Mouse (Mus musculus): ENCODE results near the gene Rsad1. TPM values are rescaled to one million over a fixed set of nuclear protein-coding genes. Genes with fewer than 3 reads are reported as not detected.

The Rsad1 gene
- polyA plus RNA-seq, 1 experiment from 2014 or later: 12.3 TPM

DNA sequence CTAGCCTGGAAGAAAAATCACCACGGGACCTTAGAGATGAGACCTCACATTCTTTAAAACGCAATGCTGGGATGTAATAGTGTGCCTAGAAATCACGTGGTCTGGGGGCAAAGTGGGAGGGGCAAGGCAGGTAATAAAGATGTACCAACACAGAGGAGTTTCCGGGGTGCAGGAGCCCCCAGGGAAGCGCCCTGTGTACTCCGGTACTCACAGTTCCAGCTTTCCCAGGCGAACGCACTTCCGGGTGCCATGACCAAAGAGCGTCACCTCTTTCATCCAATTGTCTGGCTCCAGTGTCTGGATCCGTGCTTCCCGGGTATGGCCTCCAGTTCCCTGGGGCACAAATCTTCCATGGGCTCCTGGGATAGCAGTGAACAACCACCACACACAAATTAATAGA lies 5.7 kb downstream of the Rsad1 start:
- Histone ChIP-seq H3K36me3 (ENCODE audit: control insufficient read depth, insufficient read depth, low read length) (no peaks in the 10 kb centered on the region), H3K4me3 (ENCODE audit: low read depth, low read length) (no peak overlapping the region), H3K27ac (ENCODE audit: low read depth, low read length) (no peak overlapping the region), H3K4me1 (ENCODE audit: control insufficient read depth, insufficient read depth, low read length) (peaks cover 5% of the 10 kb centered on the region), H3K27me3 (ENCODE audit: control insufficient read depth, insufficient read depth, low read length) (no peaks in the 10 kb centered on the region), H3K9ac (replicated peaks; ENCODE audit: low read depth, low read length) (no peak overlapping the region), H3K9me3 (ENCODE audit: control insufficient read depth, low read length) (no peaks in the 10 kb centered on the region), H3K4me2 (ENCODE audit: low read depth, low read length) (no peak overlapping the region)
- WGBS: 82% methylated on average over 12 of the region's 12 CpGs
- ATAC-seq (ENCODE audit: low read depth): no peak

DNA sequence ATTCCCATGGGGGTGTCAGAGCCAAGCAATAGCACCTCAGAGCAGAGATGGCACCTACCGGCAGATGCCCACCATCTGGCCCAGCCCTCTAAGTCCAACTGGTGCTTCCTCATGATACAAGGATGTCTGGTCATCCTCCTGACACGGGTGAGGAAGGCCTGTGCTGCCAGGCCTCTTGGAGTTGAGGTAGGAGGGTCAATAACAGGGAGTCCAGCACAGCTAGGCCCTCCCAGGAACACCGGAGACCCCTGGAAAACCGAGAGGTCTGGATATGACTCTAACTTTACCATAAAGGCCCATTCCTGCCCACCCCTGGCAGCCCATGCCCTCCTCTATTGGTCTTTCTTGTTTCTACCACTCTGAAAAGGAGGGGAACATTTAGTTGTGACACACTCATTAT lies 6.7 kb downstream of the Rsad1 start:
- WGBS: 87% methylated on average over 4 of the region's 4 CpGs
- Histone ChIP-seq H3K27ac (ENCODE audit: low read depth, low read length) (no peak overlapping the region), H3K4me1 (ENCODE audit: control insufficient read depth, insufficient read depth, low read length) (no peaks in the 10 kb centered on the region)

DNA sequence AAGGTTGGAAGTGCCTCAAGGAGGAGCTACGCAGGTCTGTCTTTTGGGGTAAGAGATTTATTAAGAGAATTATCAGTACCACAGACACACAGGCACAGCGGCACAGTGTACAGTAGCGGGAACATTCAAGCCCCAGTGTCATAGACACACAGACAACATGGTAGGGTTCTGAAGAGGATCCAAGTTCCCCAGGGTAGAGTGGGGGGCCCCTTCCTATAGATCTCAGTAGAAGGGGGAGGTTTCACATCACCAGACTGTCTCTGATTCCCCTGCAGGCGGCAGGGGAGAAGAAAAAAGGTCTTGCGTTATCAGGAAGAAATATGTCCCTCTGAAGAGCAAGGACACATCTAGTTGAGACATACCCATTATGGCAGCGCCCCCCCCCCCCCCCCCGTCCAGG lies 9.3 kb downstream of the Rsad1 start:
- WGBS: 78% methylated on average over 7 of the region's 7 CpGs

More for the DNA sequence above, 6.7 kb downstream of the Rsad1 start:
- no peaks in the 10 kb centered on the region for H3K9me3 ChIP-seq (ENCODE audit: control insufficient read depth, low read length)
- no peak overlapping the region for H3K9ac ChIP-seq (replicated peaks; ENCODE audit: low read depth, low read length)
- H3K27me3 ChIP-seq (ENCODE audit: control insufficient read depth, insufficient read depth, low read length): no peaks in the 10 kb centered on the region
- H3K4me3 ChIP-seq (ENCODE audit: low read depth, low read length): no peak overlapping the region
- no peak for ATAC-seq (ENCODE audit: low read depth)
- no peak overlapping the region for H3K4me2 ChIP-seq (ENCODE audit: low read depth, low read length)
- no peaks in the 10 kb centered on the region for H3K36me3 ChIP-seq (ENCODE audit: control insufficient read depth, insufficient read depth, low read length)

DNA sequence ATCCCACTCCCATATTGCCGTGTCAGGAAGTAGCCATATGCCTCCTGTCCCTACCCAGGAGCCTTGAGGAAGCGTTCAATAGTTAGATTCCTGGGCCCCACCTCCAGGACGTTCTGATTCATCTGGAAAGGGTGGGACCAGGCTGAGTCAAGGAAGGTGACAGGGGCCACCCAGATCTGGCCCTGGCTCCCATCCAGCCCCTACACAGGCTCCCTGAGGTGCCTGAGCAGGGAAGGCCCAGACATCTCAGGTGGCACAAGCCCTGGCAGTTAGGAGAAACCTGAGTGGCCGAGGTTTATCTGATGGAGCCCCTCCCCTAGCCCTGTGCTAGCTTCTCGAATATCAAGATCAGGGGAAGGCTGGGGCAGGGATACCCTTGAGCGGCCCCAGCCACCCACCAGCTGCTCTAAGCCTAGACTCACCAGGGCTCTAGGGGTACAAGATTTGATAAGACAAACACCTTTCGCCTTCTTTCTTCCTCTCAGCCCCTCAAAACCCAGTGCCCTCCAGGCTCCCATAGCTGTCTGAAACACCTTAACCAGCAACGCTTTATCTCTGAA lies 10.2 kb downstream of the Rsad1 start:
- H3K27me3 ChIP-seq (ENCODE audit: control insufficient read depth, insufficient read depth, low read length): no peaks in the 10 kb centered on the region
- 71% methylated on average over 8 of the region's 8 CpGs for WGBS

More for the DNA sequence above, 9.3 kb downstream of the Rsad1 start:
- H3K4me1 ChIP-seq (ENCODE audit: control insufficient read depth, insufficient read depth, low read length): no peaks in the 10 kb centered on the region
- H3K9me3 ChIP-seq (ENCODE audit: control insufficient read depth, low read length): no peaks in the 10 kb centered on the region
- H3K4me2 ChIP-seq (ENCODE audit: low read depth, low read length): no peak overlapping the region
- H3K36me3 ChIP-seq (ENCODE audit: control insufficient read depth, insufficient read depth, low read length): no peaks in the 10 kb centered on the region
- no peak overlapping the region for H3K4me3 ChIP-seq (ENCODE audit: low read depth, low read length)
- H3K27me3 ChIP-seq (ENCODE audit: control insufficient read depth, insufficient read depth, low read length): no peaks in the 10 kb centered on the region
- ATAC-seq (ENCODE audit: low read depth): no peak
- no peak overlapping the region for H3K9ac ChIP-seq (replicated peaks; ENCODE audit: low read depth, low read length)
- no peak overlapping the region for H3K27ac ChIP-seq (ENCODE audit: low read depth, low read length)

DNA sequence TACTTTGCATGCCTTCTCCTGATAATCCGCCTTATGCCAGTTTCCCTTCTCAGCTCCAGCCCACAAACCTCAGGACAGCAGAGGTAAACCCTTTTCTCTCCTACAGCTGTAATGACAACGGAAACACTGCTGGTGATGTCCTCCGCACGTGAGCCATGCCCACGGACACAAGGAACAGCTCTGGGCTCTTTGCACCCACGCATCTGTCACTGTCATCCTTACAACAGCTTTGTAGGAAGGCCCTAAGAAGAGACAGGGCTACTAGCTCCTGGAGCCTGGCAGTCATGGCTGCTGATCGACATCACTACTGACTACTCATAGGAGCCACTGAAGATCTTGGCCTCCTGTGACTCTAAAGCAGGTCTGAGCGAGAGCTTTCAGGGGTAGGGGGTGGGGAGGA lies 15.9 kb downstream of the Rsad1 start:
- Histone ChIP-seq H3K27me3 (ENCODE audit: control insufficient read depth, insufficient read depth, low read length) (no peaks in the 10 kb centered on the region), H3K4me1 (ENCODE audit: control insufficient read depth, insufficient read depth, low read length) (no peaks in the 10 kb centered on the region), H3K27ac (ENCODE audit: low read depth, low read length) (no peak overlapping the region), H3K9me3 (ENCODE audit: control insufficient read depth, low read length) (no peaks in the 10 kb centered on the region), H3K4me2 (ENCODE audit: low read depth, low read length) (no peak overlapping the region), H3K36me3 (ENCODE audit: control insufficient read depth, insufficient read depth, low read length) (no peaks in the 10 kb centered on the region), H3K9ac (replicated peaks; ENCODE audit: low read depth, low read length) (no peak overlapping the region), H3K4me3 (ENCODE audit: low read depth, low read length) (no peak overlapping the region)
- WGBS: 78% methylated on average over 8 of the region's 8 CpGs
- ATAC-seq (ENCODE audit: low read depth): no peak

More for the DNA sequence above, 10.2 kb downstream of the Rsad1 start:
- H3K4me1 ChIP-seq (ENCODE audit: control insufficient read depth, insufficient read depth, low read length): no peaks in the 10 kb centered on the region
- no peak overlapping the region for H3K9ac ChIP-seq (replicated peaks; ENCODE audit: low read depth, low read length)
- no peak overlapping the region for H3K4me2 ChIP-seq (ENCODE audit: low read depth, low read length)
- no peaks in the 10 kb centered on the region for H3K9me3 ChIP-seq (ENCODE audit: control insufficient read depth, low read length)
- no peak overlapping the region for H3K27ac ChIP-seq (ENCODE audit: low read depth, low read length)
- no peak overlapping the region for H3K4me3 ChIP-seq (ENCODE audit: low read depth, low read length)
- no peak for ATAC-seq (ENCODE audit: low read depth)
- H3K36me3 ChIP-seq (ENCODE audit: control insufficient read depth, insufficient read depth, low read length): no peaks in the 10 kb centered on the region

DNA sequence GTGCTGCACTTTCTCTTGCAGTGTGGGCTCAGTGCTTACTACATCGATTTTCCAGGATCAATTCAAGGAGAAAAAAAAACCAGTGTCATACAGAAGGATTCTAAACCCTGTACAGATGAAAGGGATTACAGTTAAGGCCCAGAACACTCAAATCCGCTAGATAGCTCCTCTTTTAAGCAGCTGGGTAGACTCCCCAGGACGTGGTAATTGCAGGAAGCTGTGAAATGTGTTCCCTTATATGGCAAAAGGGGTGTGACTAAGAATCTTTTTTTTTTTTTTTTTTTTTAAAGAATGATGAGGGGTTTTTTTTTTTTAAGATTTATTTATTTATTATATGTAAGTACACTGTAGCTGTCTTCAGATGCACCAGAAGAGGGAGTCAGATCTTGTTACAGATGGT lies 20.2 kb downstream of the Rsad1 start:
- no peaks in the 10 kb centered on the region for H3K9me3 ChIP-seq (ENCODE audit: control insufficient read depth, low read length)
- 52% methylated on average over 3 of the region's 3 CpGs for WGBS
- no peaks in the 10 kb centered on the region for H3K27me3 ChIP-seq (ENCODE audit: control insufficient read depth, insufficient read depth, low read length)
- no peaks in the 10 kb centered on the region for H3K4me1 ChIP-seq (ENCODE audit: control insufficient read depth, insufficient read depth, low read length)
- no peaks in the 10 kb centered on the region for H3K36me3 ChIP-seq (ENCODE audit: control insufficient read depth, insufficient read depth, low read length)
- H3K9ac ChIP-seq (replicated peaks; ENCODE audit: low read depth, low read length): no peak overlapping the region
- no peak overlapping the region for H3K4me2 ChIP-seq (ENCODE audit: low read depth, low read length)
- ATAC-seq (ENCODE audit: low read depth): no peak
- no peak overlapping the region for H3K27ac ChIP-seq (ENCODE audit: low read depth, low read length)
- no peak overlapping the region for H3K4me3 ChIP-seq (ENCODE audit: low read depth, low read length)

DNA sequence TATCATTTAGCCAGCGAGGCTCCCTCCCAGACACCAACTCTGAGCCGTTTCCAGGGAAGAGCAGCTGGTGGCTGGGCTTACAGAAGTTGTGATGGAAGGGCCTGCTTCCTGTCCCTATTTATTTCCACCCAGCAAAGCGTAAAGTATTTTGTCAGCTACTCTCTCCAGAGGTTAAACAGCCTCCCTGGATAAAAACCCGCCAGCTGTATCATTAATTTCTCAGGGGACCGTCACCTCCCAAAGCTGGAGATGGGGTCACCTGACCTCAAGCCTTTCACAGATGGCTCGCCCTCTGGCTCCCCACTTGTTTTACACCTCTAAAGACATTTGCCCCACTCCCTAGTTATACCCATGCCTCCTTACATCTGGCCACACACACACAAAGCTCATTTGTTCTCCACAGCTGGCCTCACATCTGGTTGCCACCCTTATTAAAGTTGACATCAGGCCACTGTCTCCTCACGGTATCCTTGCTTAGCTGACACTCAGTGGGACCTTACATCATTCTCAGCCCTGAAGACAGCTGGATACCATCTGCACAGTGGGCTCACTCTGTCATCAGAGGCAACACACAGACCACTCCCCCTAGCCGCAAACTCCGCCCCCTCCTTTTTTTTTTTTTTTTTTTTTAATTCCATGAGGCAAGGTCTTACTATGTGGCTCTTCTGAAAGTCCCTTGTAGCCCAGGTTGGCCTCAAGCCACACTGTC lies 22.7 kb downstream of the Rsad1 start:
- H3K9me3 ChIP-seq (ENCODE audit: control insufficient read depth, low read length): no peaks in the 10 kb centered on the region
- H3K27me3 ChIP-seq (ENCODE audit: control insufficient read depth, insufficient read depth, low read length): no peaks in the 10 kb centered on the region
- H3K4me3 ChIP-seq (ENCODE audit: low read depth, low read length): no peak overlapping the region
- no peak overlapping the region for H3K27ac ChIP-seq (ENCODE audit: low read depth, low read length)
- no peaks in the 10 kb centered on the region for H3K36me3 ChIP-seq (ENCODE audit: control insufficient read depth, insufficient read depth, low read length)
- no peaks in the 10 kb centered on the region for H3K4me1 ChIP-seq (ENCODE audit: control insufficient read depth, insufficient read depth, low read length)
- ATAC-seq (ENCODE audit: low read depth): no peak
- no peak overlapping the region for H3K9ac ChIP-seq (replicated peaks; ENCODE audit: low read depth, low read length)
- 47% methylated on average over 9 of the region's 9 CpGs for WGBS
- H3K4me2 ChIP-seq (ENCODE audit: low read depth, low read length): no peak overlapping the region

DNA sequence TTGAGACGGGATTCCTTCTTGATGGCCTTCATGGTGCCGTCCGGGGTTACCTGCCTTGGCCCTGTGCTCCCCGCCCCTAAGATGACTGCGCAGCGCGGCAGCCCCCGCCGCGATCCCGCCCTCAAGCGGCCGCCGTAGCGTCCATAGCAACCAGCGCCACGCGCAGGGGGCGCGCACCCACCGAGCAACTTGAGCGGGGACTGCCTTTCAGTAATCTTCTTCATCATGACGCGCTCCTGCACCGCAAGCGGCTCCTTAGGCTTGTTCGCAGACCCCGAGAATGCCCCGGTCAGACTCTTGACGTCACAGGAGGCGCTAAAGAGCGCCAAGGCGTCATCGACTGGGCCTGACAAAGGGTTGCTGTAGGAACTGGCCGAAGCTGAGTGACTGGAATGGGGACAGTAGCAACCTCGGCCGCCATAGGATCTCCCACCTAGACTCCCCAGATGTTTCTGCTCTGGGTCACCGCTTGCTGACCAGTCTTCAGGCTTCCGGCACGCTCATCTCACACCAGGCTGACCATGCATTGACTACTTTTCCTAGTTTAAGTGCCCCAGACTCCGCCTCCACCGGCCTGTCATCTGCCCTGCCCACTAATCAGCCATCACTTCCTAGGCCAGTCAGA lies 27.7 kb downstream of the Rsad1 start, which contains the start of gene Mycbpap:
Gene Mycbpap (minus strand): TSS at position 524 of the 625 bp plus-strand sequence.
- no peaks in the 10 kb centered on the region for H3K36me3 ChIP-seq (ENCODE audit: control insufficient read depth, insufficient read depth, low read length)
- H3K9ac ChIP-seq (replicated peaks; ENCODE audit: low read depth, low read length): peak within 1 kb of the TSS; percentile 59
- no peaks in the 10 kb centered on the region for H3K9me3 ChIP-seq (ENCODE audit: control insufficient read depth, low read length)
- peak within 1 kb of the TSS; percentile 93 for H3K4me2 ChIP-seq (ENCODE audit: low read depth, low read length)
- H3K27me3 ChIP-seq (ENCODE audit: control insufficient read depth, insufficient read depth, low read length): no peaks in the 10 kb centered on the region
- no peaks in the 10 kb centered on the region for H3K4me1 ChIP-seq (ENCODE audit: control insufficient read depth, insufficient read depth, low read length)
- 1% methylated on average over 42 of the region's 42 CpGs for WGBS
- peak within 1 kb of the TSS; percentile 43 for H3K4me3 ChIP-seq (ENCODE audit: low read depth, low read length)
- peak; percentile 72 for ATAC-seq (ENCODE audit: low read depth)
- no peak within 1 kb of the TSS for H3K27ac ChIP-seq (ENCODE audit: low read depth, low read length)

DNA sequence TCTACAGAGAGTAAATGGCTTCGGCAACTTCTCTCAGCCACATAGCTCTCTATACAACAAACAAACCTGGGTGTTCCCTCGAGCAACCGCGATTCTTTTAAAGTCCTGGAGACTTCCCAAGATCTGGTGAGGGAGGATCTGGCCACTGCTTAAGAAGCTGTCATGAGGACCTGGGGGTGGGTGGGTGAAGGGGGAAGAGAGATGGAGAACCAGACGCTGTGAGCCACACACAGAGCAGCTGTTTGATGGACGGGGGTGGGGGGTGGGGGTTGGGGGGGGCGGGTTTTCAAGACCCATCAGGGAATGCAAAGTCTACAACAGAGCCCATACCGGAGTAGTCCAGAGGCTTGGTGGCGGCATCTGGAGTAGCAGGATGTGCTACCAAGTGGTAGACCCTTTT lies 35.6 kb downstream of the Rsad1 start:
- H3K4me2 ChIP-seq (ENCODE audit: low read depth, low read length): no peak overlapping the region
- H3K27ac ChIP-seq (ENCODE audit: low read depth, low read length): no peak overlapping the region
- H3K9me3 ChIP-seq (ENCODE audit: control insufficient read depth, low read length): no peaks in the 10 kb centered on the region
- H3K27me3 ChIP-seq (ENCODE audit: control insufficient read depth, insufficient read depth, low read length): no peaks in the 10 kb centered on the region
- H3K36me3 ChIP-seq (ENCODE audit: control insufficient read depth, insufficient read depth, low read length): no peaks in the 10 kb centered on the region
- H3K4me1 ChIP-seq (ENCODE audit: control insufficient read depth, insufficient read depth, low read length): no peaks in the 10 kb centered on the region
- no peak overlapping the region for H3K9ac ChIP-seq (replicated peaks; ENCODE audit: low read depth, low read length)
- H3K4me3 ChIP-seq (ENCODE audit: low read depth, low read length): no peak overlapping the region
- WGBS: 69% methylated on average over 9 of the region's 9 CpGs
- no peak for ATAC-seq (ENCODE audit: low read depth)
